Mouse (Mus musculus): Measurements from ENCODE around the gene Ost4. TPM values are rescaled to one million over a fixed set of nuclear protein-coding genes. Genes with fewer than 3 reads are reported as not detected.

The Ost4 gene
- polyA plus RNA-seq, 1 experiment: 262 TPM

GRCm38 (mm10) chr5:30920621-30921020 is 13.0 kb upstream of the Ost4 start:
- H3K79me2 ChIP-seq (ENCODE audit: control insufficient read depth, insufficient read depth): no peaks in the 10 kb centered on the region
- H3K27me3 ChIP-seq (ENCODE audit: control insufficient read depth, insufficient read depth, insufficient read length): no peaks in the 10 kb centered on the region
- H3ac ChIP-seq (ENCODE audit: control insufficient read depth, insufficient read length): no peak overlapping the region
- TF ChIP-seq MAX (IDR thresholded peaks at IDR 0.05; ENCODE audit: low read depth) (no peak), E2F4 (IDR thresholded peaks at IDR 0.05; ENCODE audit: insufficient read depth) (no peak), CEBPB (IDR thresholded peaks at IDR 0.05; ENCODE audit: insufficient read depth, poor library complexity, severe bottlenecking) (no peak), POLR2AphosphoS2 (IDR thresholded peaks at IDR 0.05; ENCODE audit: insufficient read length, low read depth) (no peak), SRF (IDR thresholded peaks at IDR 0.05; ENCODE audit: control insufficient read depth, insufficient read length, low read depth) (no peak), MYOG (IDR thresholded peaks at IDR 0.05; ENCODE audit: control insufficient read depth in 1 of 3, insufficient read depth in 1 of 3, insufficient read length in 2 of 3, low read depth in 2 of 3) (no peak), USF1 (IDR thresholded peaks at IDR 0.05; ENCODE audit: low read depth) (no peak), POLR2A (IDR thresholded peaks at IDR 0.05; ENCODE audit: insufficient read length, low read depth) (no peak), REST (IDR thresholded peaks at IDR 0.05; ENCODE audit: insufficient read depth, insufficient read length) (no peak), TCF12 (IDR thresholded peaks at IDR 0.05; ENCODE audit: insufficient read depth, poor library complexity, severe bottlenecking) (no peak), MYOD1 (IDR thresholded peaks at IDR 0.05; ENCODE audit: control insufficient read depth in 1 of 3, insufficient read length in 2 of 3, low read depth in 2 of 3) (no peak), TCF3 (IDR thresholded peaks at IDR 0.05; ENCODE audit: insufficient read length, low read depth) (no peak)
- no peak overlapping the region for H3K4me2 ChIP-seq (ENCODE audit: low read depth)
- H3K4me3 ChIP-seq: peak overlapping the region; percentile 30
- no peaks in the 10 kb centered on the region for H3K36me3 ChIP-seq (ENCODE audit: control insufficient read depth, insufficient read depth)

- H3K36me3 ChIP-seq (ENCODE audit: control insufficient read depth, insufficient read depth): no peaks in the 10 kb centered on the region
- no peak overlapping the region for H3ac ChIP-seq (ENCODE audit: control insufficient read depth, insufficient read length)
- H3K4me2 ChIP-seq (ENCODE audit: low read depth): no peak overlapping the region
- no peaks in the 10 kb centered on the region for H3K27me3 ChIP-seq (ENCODE audit: control insufficient read depth, insufficient read depth, insufficient read length)
- H3K79me2 ChIP-seq (ENCODE audit: control insufficient read depth, insufficient read depth): no peaks in the 10 kb centered on the region
- TF ChIP-seq USF1 (IDR thresholded peaks at IDR 0.05; ENCODE audit: low read depth): no peak
- no peak for TF ChIP-seq TCF3 (IDR thresholded peaks at IDR 0.05; ENCODE audit: insufficient read length, low read depth)
- no peak for TF ChIP-seq CEBPB (IDR thresholded peaks at IDR 0.05; ENCODE audit: insufficient read depth, poor library complexity, severe bottlenecking)
- no peak for TF ChIP-seq REST (IDR thresholded peaks at IDR 0.05; ENCODE audit: insufficient read depth, insufficient read length)
- no peak for TF ChIP-seq POLR2A (IDR thresholded peaks at IDR 0.05; ENCODE audit: insufficient read length, low read depth)
- no peak for TF ChIP-seq POLR2AphosphoS2 (IDR thresholded peaks at IDR 0.05; ENCODE audit: insufficient read length, low read depth)
- no peak for TF ChIP-seq MAX (IDR thresholded peaks at IDR 0.05; ENCODE audit: low read depth)
- TF ChIP-seq SRF (IDR thresholded peaks at IDR 0.05; ENCODE audit: control insufficient read depth, insufficient read length, low read depth): no peak
- no peak for TF ChIP-seq MYOD1 (IDR thresholded peaks at IDR 0.05; ENCODE audit: control insufficient read depth in 1 of 3, insufficient read length in 2 of 3, low read depth in 2 of 3)
- TF ChIP-seq MYOG (IDR thresholded peaks at IDR 0.05; ENCODE audit: control insufficient read depth in 1 of 3, insufficient read depth in 1 of 3, insufficient read length in 2 of 3, low read depth in 2 of 3): no peak
- no peak overlapping the region for H3K4me3 ChIP-seq
These were observed 12.4 kb upstream of the Ost4 start for GRCm38 (mm10) chr5:30919831-30920614.

- TF ChIP-seq POLR2A (IDR thresholded peaks at IDR 0.05; ENCODE audit: insufficient read length, low read depth): no peak
- TF ChIP-seq E2F4 (IDR thresholded peaks at IDR 0.05; ENCODE audit: insufficient read depth): no peak
- no peak for TF ChIP-seq MAX (IDR thresholded peaks at IDR 0.05; ENCODE audit: low read depth)
- TF ChIP-seq TCF12 (IDR thresholded peaks at IDR 0.05; ENCODE audit: insufficient read depth, poor library complexity, severe bottlenecking): no peak
- TF ChIP-seq TCF3 (IDR thresholded peaks at IDR 0.05; ENCODE audit: insufficient read length, low read depth): no peak
- TF ChIP-seq POLR2AphosphoS2 (IDR thresholded peaks at IDR 0.05; ENCODE audit: insufficient read length, low read depth): no peak
- TF ChIP-seq MYOD1 (IDR thresholded peaks at IDR 0.05; ENCODE audit: control insufficient read depth in 1 of 3, insufficient read length in 2 of 3, low read depth in 2 of 3): no peak
- TF ChIP-seq SRF (IDR thresholded peaks at IDR 0.05; ENCODE audit: control insufficient read depth, insufficient read length, low read depth): no peak
- TF ChIP-seq MYOG (IDR thresholded peaks at IDR 0.05; ENCODE audit: control insufficient read depth in 1 of 3, insufficient read depth in 1 of 3, insufficient read length in 2 of 3, low read depth in 2 of 3): no peak
- H3K79me2 ChIP-seq (ENCODE audit: control insufficient read depth, insufficient read depth): no peaks in the 10 kb centered on the region
- H3K27me3 ChIP-seq (ENCODE audit: control insufficient read depth, insufficient read depth, insufficient read length): no peaks in the 10 kb centered on the region
- no peak overlapping the region for H3ac ChIP-seq (ENCODE audit: control insufficient read depth, insufficient read length)
- H3K4me2 ChIP-seq (ENCODE audit: low read depth): no peak overlapping the region
- no peak overlapping the region for H3K4me3 ChIP-seq
- no peaks in the 10 kb centered on the region for H3K36me3 ChIP-seq (ENCODE audit: control insufficient read depth, insufficient read depth)
These were observed 11.1 kb upstream of the Ost4 start for GRCm38 (mm10) chr5:30918691-30919090.

- no peak overlapping the region for H3K4me3 ChIP-seq
- H3K79me2 ChIP-seq (ENCODE audit: control insufficient read depth, insufficient read depth): no peaks in the 10 kb centered on the region
- no peaks in the 10 kb centered on the region for H3K27me3 ChIP-seq (ENCODE audit: control insufficient read depth, insufficient read depth, insufficient read length)
- H3K4me2 ChIP-seq (ENCODE audit: low read depth): no peak overlapping the region
- no peak for TF ChIP-seq MAX (IDR thresholded peaks at IDR 0.05; ENCODE audit: low read depth)
- TF ChIP-seq POLR2AphosphoS2 (IDR thresholded peaks at IDR 0.05; ENCODE audit: insufficient read length, low read depth): no peak
- no peak for TF ChIP-seq REST (IDR thresholded peaks at IDR 0.05; ENCODE audit: insufficient read depth, insufficient read length)
- no peak for TF ChIP-seq USF1 (IDR thresholded peaks at IDR 0.05; ENCODE audit: low read depth)
- no peak for TF ChIP-seq CEBPB (IDR thresholded peaks at IDR 0.05; ENCODE audit: insufficient read depth, poor library complexity, severe bottlenecking)
- H3ac ChIP-seq (ENCODE audit: control insufficient read depth, insufficient read length): no peak overlapping the region
- H3K36me3 ChIP-seq (ENCODE audit: control insufficient read depth, insufficient read depth): no peaks in the 10 kb centered on the region
These were observed 10.5 kb upstream of the Ost4 start for GRCm38 (mm10) chr5:30917891-30918670.

Data from myocyte (in vitro differentiated cells).